Mouse (Mus musculus) limb, embryonic 11.5 days (tissue): ENCODE results near the gene Cpne7. TPM values are rescaled to one million over a fixed set of nuclear protein-coding genes. Genes with fewer than 3 reads are reported as not detected.

Experiments used
- ATAC-seq: fragments of 200-750 bp; cut with Nextera tagmentation; 2 replicates; pipeline ENCODE4 v1.8.0; 2017; ENCODE audit warnings: low read depth; ENCODE audit not compliant: insufficient number of reproducible peaks, low FRiP score, low TSS enrichment
- DNase-seq: peaks from one replicate; pipeline ENCODE4 v3.0.0-alpha.2; 2015; ENCODE audit warnings: low spot score
- H3K27ac ChIP-seq: fragments of 300-500 bp; sonication (generic); replicated peaks from 2 replicates; pipeline ENCODE4 v1.5.1; 2014; ENCODE audit warnings: low read depth, mild to moderate bottlenecking, low read length
- H3K27me3 ChIP-seq: fragments of 300-500 bp; sonication (generic); 2 replicates; pipeline ENCODE4 v1.6.1; 2014; ENCODE audit warnings: mild to moderate bottlenecking, low read length, mixed read lengths; ENCODE audit not compliant: control insufficient read depth, insufficient read depth
- H3K36me3 ChIP-seq: fragments of 300-500 bp; sonication (generic); 2 replicates; pipeline ENCODE4 v1.6.1; 2014; ENCODE audit warnings: mild to moderate bottlenecking, low read length, moderate library complexity, mixed read lengths; ENCODE audit not compliant: control insufficient read depth, insufficient read depth
- H3K4me1 ChIP-seq: fragments of 300-500 bp; sonication (generic); 2 replicates; pipeline ENCODE4 v1.6.1; 2014; ENCODE audit warnings: low read length, mixed read lengths; ENCODE audit not compliant: control insufficient read depth, insufficient read depth
- H3K4me2 ChIP-seq: fragments of 300-500 bp; sonication (generic); 2 replicates; pipeline ENCODE4 v1.6.1; 2014; ENCODE audit warnings: low read depth, mild to moderate bottlenecking, moderate library complexity; ENCODE audit not compliant: severe bottlenecking
- H3K4me3 ChIP-seq: fragments of 300-500 bp; sonication (generic); 2 replicates; pipeline ENCODE4 v1.5.1; 2014; ENCODE audit warnings: low read depth, low read length
- H3K9ac ChIP-seq: fragments of 300-500 bp; sonication (generic); 2 replicates; pipeline ENCODE4 v1.6.1; 2014; ENCODE audit warnings: mild to moderate bottlenecking, low read length
- H3K9me3 ChIP-seq: fragments of 300-500 bp; sonication (generic); 2 replicates; pipeline ENCODE4 v1.6.1; 2016; ENCODE audit warnings: low read length; ENCODE audit not compliant: control insufficient read depth
- WGBS: fragments of 180-500 bp; shearing (Covaris S2); extraction: QIAGEN DNeasy Blood & Tissue Kit; methylation state at CpG from one replicate; pipeline ENCODE4 v1.1.7; 2014; 5-methylcytosine and 5-hydroxymethylcytosine counted together
- microRNA-seq: library from miRNA; unstranded; fragments of <30 nt; microRNA quantifications from one replicate; pipeline ENCODE4, GENCODE M21; 2016
- polyA plus RNA-seq: library from polyadenylated mRNA; unstranded; fragments of >200 nt; fragmentation: Nextera tagmentation; extraction: Ambion mirVana; gene quantifications from 2 replicates; pipeline ENCODE4 v1.2.1, GENCODE M21; 2014

The Cpne7 gene
- polyA plus RNA-seq, 1 experiment from 2014 or later: 0.57 TPM

GRCm38 (mm10) chr8:123181391-123181790 lies 64.2 kb downstream of the Cpne7 start:
- H3K27me3 ChIP-seq: no peaks in the 10 kb centered on the region
- no peak overlapping the region for H3K4me3 ChIP-seq
- H3K4me2 ChIP-seq: no peak overlapping the region
- peaks cover 14% of the 10 kb centered on the region for H3K4me1 ChIP-seq
- no peaks in the 10 kb centered on the region; the same call in 1 of the 2 replicates for H3K9me3 ChIP-seq
- 59% methylated on average over 3 of the region's 3 CpGs for WGBS
- no peaks in the 10 kb centered on the region for H3K36me3 ChIP-seq
- H3K9ac ChIP-seq: no peak overlapping the region
- no peak overlapping the region for H3K27ac ChIP-seq
- DNase-seq (peak; percentile 41), ATAC-seq (no peak)

Small RNAs within 50 kb of the gene (microRNA-seq; reads per million reads assigned to microRNA genes)
- gene Mir7079: not detected
- not detected for gene Mir7080

Other genes starting within 250 kb of the Cpne7 start
- 84.6 and 98.3 TPM in 2 replicates for gene Ankrd11, start 75.1 kb upstream of the Cpne7 start, polyA plus RNA-seq
- gene Spg7, start 54.4 kb upstream of the Cpne7 start, polyA plus RNA-seq: 45.0 and 45.4 TPM in 2 replicates
- 1,566 and 1,655 TPM in 2 replicates for gene Rpl13, start 15.0 kb upstream of the Cpne7 start, polyA plus RNA-seq
- 6.8 and 8.5 TPM in 2 replicates for gene Sult5a1, start 40.9 kb downstream of the Cpne7 start, polyA plus RNA-seq
- 2.9 and 3.1 TPM in 2 replicates for gene Dpep1, start 68.9 kb downstream of the Cpne7 start, polyA plus RNA-seq
- gene Chmp1a, start 95.4 kb downstream of the Cpne7 start, polyA plus RNA-seq: 94.4 and 95.1 TPM in 2 replicates
- gene Spata33, start 95.5 kb downstream of the Cpne7 start, polyA plus RNA-seq: 3.3 and 3.4 TPM in 2 replicates
- gene Cdk10, start 107.5 kb downstream of the Cpne7 start, polyA plus RNA-seq: 34.2 and 36.5 TPM in 2 replicates
- gene Spata2l, start 118.9 kb downstream of the Cpne7 start, polyA plus RNA-seq: 0.87 and 1.2 TPM in 2 replicates
- gene Zfp276, start 136.8 kb downstream of the Cpne7 start, polyA plus RNA-seq: 18.8 and 22.2 TPM in 2 replicates
- gene Vps9d1, start 137.0 kb downstream of the Cpne7 start, polyA plus RNA-seq: 24.0 and 25.6 TPM in 2 replicates
- gene Fanca, start 201.2 kb downstream of the Cpne7 start, polyA plus RNA-seq: 38.9 and 39.2 TPM in 2 replicates
- gene Spire2, start 215.3 kb downstream of the Cpne7 start, polyA plus RNA-seq: 0.95 and 1.9 TPM in 2 replicates